Mouse (Mus musculus) cortical plate, adult 2 months (tissue): ENCODE data around the gene Cd68.

Source experiments
- CTCF ChIP-seq: fragments of 200-500 bp; IDR thresholded peaks from 2 replicates; pipeline ENCODE4 v1.5.1; 2011; ENCODE audit warnings: mild to moderate bottlenecking, control low read depth, low read length; ENCODE audit not compliant: insufficient read depth; ENCODE audit errors: extremely low read depth
- POLR2A ChIP-seq: fragments of 200-500 bp; IDR thresholded peaks from 2 replicates; pipeline ENCODE4 v1.6.1; 2011; ENCODE audit warnings: mild to moderate bottlenecking, low read length, control low read depth; ENCODE audit not compliant: insufficient read depth; ENCODE audit errors: extremely low read depth

- no peak for TF ChIP-seq CTCF
- no peak for TF ChIP-seq POLR2A
Measured at GRCm38 (mm10) chr11:69623006-69623405, 42.9 kb downstream of the Cd68 start.
